Mouse (Mus musculus) embryonic fibroblast, embryonic 13.5 days (primary cell): ENCODE data around the gene Zfp518b.

Experiments used
- CTCF ChIP-seq: IDR thresholded peaks from 2 replicates; pipeline ENCODE4 v1.5.1; 2011; ENCODE audit warnings: mild to moderate bottlenecking, control low read depth, low read length, moderate library complexity, borderline replicate concordance; ENCODE audit not compliant: insufficient read depth
- POLR2A ChIP-seq: IDR thresholded peaks from 2 replicates; pipeline ENCODE4 v1.6.1; 2011; ENCODE audit warnings: low read depth, mild to moderate bottlenecking, control low read depth, low read length, moderate library complexity

DNA sequence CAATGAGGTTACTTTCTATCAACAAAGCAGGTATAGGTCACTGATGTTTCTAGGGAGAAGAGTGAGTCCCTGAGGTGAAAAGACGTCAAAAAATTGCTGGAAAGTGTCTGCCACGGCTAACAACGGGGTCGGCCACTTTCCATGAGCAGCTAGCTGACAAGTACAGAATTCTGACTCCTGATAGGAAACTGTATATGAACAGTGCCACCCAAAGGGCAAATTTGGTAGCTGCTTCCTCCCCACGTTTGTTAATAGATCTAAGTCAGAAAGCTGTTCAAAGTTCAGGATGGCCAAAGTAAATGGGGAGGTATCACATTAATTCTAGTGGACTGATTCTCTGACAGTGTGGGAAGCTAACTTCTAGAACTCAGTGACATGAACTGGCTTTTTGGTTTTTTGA is 63.8 kb downstream of the Zfp518b start:
- no peak for TF ChIP-seq CTCF
- no peak for TF ChIP-seq POLR2A
